Mouse (Mus musculus) lung, embryonic 16.5 days (tissue): Measurements from ENCODE around the gene Ints3. TPM values are rescaled to one million over a fixed set of nuclear protein-coding genes. Genes with fewer than 3 reads are reported as not detected.

Source experiments
- ATAC-seq: fragments of 200-750 bp; cut with Nextera tagmentation; 2 replicates; pipeline ENCODE4 v1.8.0; 2017; ENCODE audit warnings: low read depth, mild to moderate bottlenecking, moderate library complexity
- H3K27ac ChIP-seq: fragments of 300-500 bp; sonication (generic); 2 replicates; pipeline ENCODE4 v1.5.1; 2014; ENCODE audit warnings: mild to moderate bottlenecking, control low read depth, low read length
- H3K27me3 ChIP-seq: fragments of 300-500 bp; sonication (generic); 2 replicates; pipeline ENCODE4 v1.6.1; 2014; ENCODE audit warnings: low read depth, low read length, mixed read lengths; ENCODE audit not compliant: control insufficient read depth, insufficient read depth
- H3K36me3 ChIP-seq: fragments of 300-500 bp; sonication (generic); 2 replicates; pipeline ENCODE4 v1.6.1; 2014; ENCODE audit warnings: low read length; ENCODE audit not compliant: control insufficient read depth, insufficient read depth
- H3K4me1 ChIP-seq: fragments of 300-500 bp; sonication (generic); replicated peaks from 2 replicates; pipeline ENCODE4 v1.6.1; 2014; ENCODE audit warnings: low read length, mixed read lengths; ENCODE audit not compliant: control insufficient read depth, insufficient read depth
- H3K4me2 ChIP-seq: fragments of 300-500 bp; sonication (generic); 2 replicates; pipeline ENCODE4 v1.6.1; 2014; ENCODE audit warnings: low read depth, low read length, control low read depth
- H3K4me3 ChIP-seq: fragments of 300-500 bp; sonication (generic); 2 replicates; pipeline ENCODE4 v1.5.1; 2014; ENCODE audit warnings: mild to moderate bottlenecking, low read length, control low read depth
- H3K9ac ChIP-seq: fragments of 300-500 bp; sonication (generic); 2 replicates; pipeline ENCODE4 v1.6.1; 2014; ENCODE audit warnings: low read length, control low read depth
- H3K9me3 ChIP-seq: fragments of 300-500 bp; sonication (generic); 2 replicates; pipeline ENCODE4 v1.6.1; 2016; ENCODE audit warnings: low read length; ENCODE audit not compliant: control insufficient read depth
- WGBS: fragments of 180-500 bp; shearing (Covaris S2); extraction: QIAGEN DNeasy Blood & Tissue Kit; methylation state at CpG from one replicate; pipeline ENCODE4 v1.1.7; 2014; 5-methylcytosine and 5-hydroxymethylcytosine counted together
- polyA plus RNA-seq: library from polyadenylated mRNA; unstranded; fragments of >200 nt; fragmentation: Nextera tagmentation; extraction: Ambion mirVana; gene quantifications from 2 replicates; pipeline ENCODE4 v1.2.1, GENCODE M21; 2015

Gene Ints3
- polyA plus RNA-seq, 1 experiment from 2014 or later = 28.7 TPM

DNA sequence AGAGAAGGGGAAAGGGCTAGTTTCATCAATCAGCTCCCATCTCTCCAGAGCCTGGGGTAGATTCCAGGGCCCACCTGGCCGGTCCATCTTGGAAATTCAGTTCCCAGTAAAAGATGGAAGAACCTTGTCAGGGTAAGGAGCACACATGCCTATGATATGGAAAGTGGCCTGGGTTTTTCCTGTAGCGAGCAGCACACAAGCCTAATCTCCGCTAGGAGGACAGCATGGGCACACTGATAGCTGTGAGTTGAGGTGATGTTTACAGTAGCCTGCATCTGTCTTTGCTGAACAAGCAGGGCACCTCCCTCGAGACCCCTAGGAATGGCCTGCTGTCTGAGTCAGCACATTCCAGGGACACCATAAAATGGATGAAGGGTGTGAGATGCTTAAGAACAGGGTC is 28.8 kb downstream of the Ints3 start:
- H3K4me1 ChIP-seq = no peaks in the 10 kb centered on the region
- WGBS = 71% methylated on average over 4 of the region's 4 CpGs
- no peak for ATAC-seq

DNA sequence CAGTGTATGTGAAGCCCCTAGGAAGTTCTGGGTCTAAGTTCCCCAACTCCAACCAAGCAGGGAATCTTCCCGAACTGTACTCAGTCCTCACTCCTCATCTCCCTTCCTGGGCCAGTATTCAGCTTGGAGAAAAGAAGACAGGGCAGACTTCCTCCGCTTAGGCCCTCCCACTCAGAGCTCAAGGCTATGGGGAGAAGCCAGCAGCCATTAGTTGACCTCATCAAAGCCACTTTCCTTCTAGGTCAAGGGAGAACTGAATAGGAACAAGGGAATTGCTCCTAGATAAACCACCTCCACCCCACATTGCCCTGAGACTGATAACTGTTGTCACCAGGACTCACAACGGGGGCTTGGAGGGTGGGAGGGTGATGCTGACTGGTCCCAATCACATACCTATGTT is 29.3 kb downstream of the Ints3 start:
- H3K9me3 ChIP-seq = no peaks in the 10 kb centered on the region
- 90% methylated on average over 3 of the region's 3 CpGs for WGBS
- ATAC-seq = no peak

More for the DNA sequence above, 28.8 kb downstream of the Ints3 start:
- Histone ChIP-seq H3K36me3 (peaks cover 76% of the 10 kb centered on the region), H3K4me3 (no peak overlapping the region), H3K9ac (no peak overlapping the region), H3K4me2 (no peak overlapping the region), H3K27ac (no peak overlapping the region), H3K27me3 (no peaks in the 10 kb centered on the region), H3K9me3 (no peaks in the 10 kb centered on the region)

DNA sequence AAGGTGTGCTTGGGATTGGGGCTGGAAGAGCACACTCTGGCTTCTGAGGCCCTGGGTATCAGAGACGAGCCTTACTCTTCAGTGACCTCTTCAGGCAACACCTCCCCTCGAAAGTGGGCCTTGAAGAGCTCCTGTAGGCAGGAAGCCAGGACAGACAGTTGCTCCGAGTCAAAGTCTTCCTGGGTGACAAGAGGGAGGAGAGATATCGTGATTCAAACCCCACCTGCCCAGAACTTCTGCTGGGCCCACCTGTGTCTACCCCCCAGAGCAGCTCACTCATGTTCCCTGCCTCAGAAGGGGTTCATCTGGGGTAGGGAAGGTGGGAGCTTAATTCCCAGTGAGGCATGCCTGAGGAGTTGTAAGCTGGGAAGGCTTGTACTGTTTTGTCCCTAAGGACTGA is 32.4 kb downstream of the Ints3 start:
- H3K4me2 ChIP-seq = no peak overlapping the region
- H3K36me3 ChIP-seq = peaks cover 62% of the 10 kb centered on the region
- no peaks in the 10 kb centered on the region for H3K4me1 ChIP-seq
- H3K4me3 ChIP-seq = no peak overlapping the region
- no peaks in the 10 kb centered on the region for H3K27me3 ChIP-seq
- H3K9ac ChIP-seq = no peak overlapping the region
- no peaks in the 10 kb centered on the region for H3K9me3 ChIP-seq
- ATAC-seq = no peak
- 59% methylated on average over 4 of the region's 4 CpGs for WGBS
- H3K27ac ChIP-seq = no peak overlapping the region

More for the DNA sequence above, 29.3 kb downstream of the Ints3 start:
- H3K4me3 ChIP-seq = no peak overlapping the region
- no peaks in the 10 kb centered on the region for H3K27me3 ChIP-seq
- H3K4me1 ChIP-seq = no peaks in the 10 kb centered on the region
- H3K36me3 ChIP-seq = peaks cover 76% of the 10 kb centered on the region
- H3K4me2 ChIP-seq = no peak overlapping the region
- H3K9ac ChIP-seq = no peak overlapping the region
- H3K27ac ChIP-seq = no peak overlapping the region

DNA sequence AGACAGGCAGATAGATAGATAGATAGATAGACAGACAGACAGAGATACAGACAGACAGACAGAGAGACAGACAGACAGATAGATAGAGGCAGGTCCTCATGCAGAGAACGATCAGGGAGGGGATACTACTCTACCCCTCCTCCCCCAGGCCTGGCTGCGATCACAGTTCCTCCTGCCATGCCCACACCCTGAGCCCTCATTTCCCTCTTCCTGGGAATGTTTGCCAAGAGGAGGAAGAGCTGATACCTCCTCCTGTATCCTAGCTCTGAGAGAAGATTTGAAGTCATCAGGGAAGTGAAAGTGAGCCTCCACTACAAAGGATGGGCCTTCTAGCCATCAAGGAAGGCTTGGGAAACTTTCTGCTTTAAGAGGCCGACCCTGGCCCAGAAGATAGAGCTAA is 37.8 kb downstream of the Ints3 start:
- no peak for ATAC-seq
- no peak overlapping the region for H3K27ac ChIP-seq
- H3K9me3 ChIP-seq = no peaks in the 10 kb centered on the region
- H3K27me3 ChIP-seq = no peaks in the 10 kb centered on the region
- no peak overlapping the region for H3K4me3 ChIP-seq
- H3K4me2 ChIP-seq = no peak overlapping the region
- H3K36me3 ChIP-seq = peaks cover 52% of the 10 kb centered on the region
- H3K4me1 ChIP-seq = peaks cover 4% of the 10 kb centered on the region
- no peak overlapping the region for H3K9ac ChIP-seq
- 66% methylated on average over 3 of the region's 3 CpGs for WGBS

DNA sequence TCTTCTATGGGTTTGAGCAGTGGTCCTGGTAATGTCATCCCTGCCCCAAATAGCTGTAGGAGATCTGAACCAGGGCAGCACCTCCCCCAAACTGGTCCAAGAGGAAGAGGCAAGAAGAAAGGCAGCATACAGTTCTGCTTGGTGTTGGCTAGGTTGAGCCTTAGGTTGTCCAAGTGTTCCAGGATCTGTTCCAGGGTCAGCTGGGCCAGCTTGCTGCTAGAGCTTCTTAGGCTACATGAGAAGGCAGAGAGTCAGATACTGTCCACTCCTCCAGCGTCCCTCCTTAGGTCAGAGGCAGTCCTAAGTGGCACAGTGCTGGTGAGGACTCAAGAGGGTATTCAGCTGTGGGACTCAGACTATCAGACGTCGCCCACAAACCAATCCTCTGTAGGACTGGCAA is 40.8 kb downstream of the Ints3 start:
- WGBS = 89% methylated on average over 3 of the region's 3 CpGs
- ATAC-seq = no peak
- Histone ChIP-seq H3K4me1 (peaks cover 24% of the 10 kb centered on the region), H3K27ac (no peak overlapping the region), H3K36me3 (peaks cover 40% of the 10 kb centered on the region), H3K4me2 (no peak overlapping the region), H3K27me3 (no peaks in the 10 kb centered on the region), H3K9me3 (no peaks in the 10 kb centered on the region), H3K4me3 (no peak overlapping the region), H3K9ac (no peak overlapping the region)

DNA sequence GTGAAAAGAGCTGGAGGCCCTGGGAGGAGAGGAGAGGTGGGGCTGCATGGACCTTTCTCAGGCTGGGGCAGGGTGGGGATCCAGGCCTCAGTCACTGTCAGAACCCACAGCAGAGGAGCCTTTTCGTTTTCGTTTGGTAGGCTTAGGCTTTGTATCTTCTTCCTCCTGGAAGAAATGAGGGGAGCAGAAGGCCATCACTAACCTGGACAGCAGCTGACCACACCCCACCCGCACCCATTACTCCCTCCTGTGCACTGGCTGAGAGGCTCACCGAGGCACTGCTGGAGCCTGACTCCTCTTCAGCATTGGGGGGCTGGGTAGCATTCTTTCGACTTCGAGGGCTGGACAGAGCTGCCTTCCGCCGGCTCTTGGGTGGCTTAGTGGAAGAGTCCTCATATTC is 41.5 kb downstream of the Ints3 start:
- WGBS = 82% methylated on average over 8 of the region's 8 CpGs
- no peak overlapping the region for H3K4me3 ChIP-seq
- H3K4me2 ChIP-seq = no peak overlapping the region
- ATAC-seq = no peak
- H3K9me3 ChIP-seq = no peaks in the 10 kb centered on the region
- H3K36me3 ChIP-seq = peaks cover 40% of the 10 kb centered on the region
- no peak overlapping the region for H3K27ac ChIP-seq
- H3K27me3 ChIP-seq = no peaks in the 10 kb centered on the region
- no peak overlapping the region for H3K9ac ChIP-seq
- peaks cover 30% of the 10 kb centered on the region for H3K4me1 ChIP-seq

DNA sequence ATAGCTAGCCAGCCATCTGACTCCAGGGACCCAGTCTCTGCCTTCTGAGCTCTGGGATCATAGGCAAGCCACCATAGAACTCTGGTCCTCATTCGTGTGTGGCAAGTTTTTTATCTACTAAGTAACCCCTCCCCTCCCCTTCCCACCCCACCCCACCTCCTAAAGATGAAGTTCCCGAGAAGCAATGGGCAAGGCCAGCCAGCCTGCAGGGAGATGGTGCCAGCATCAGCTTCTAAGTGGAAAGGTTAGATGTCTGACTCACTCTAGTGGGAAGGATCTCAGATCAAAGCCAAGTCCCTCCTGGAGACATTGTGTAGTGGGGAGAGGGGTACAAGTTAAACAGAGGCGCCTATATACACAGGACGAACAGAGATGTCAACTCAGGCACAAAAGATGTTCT is 42.4 kb downstream of the Ints3 start:
- WGBS = 43% methylated on average over 4 of the region's 4 CpGs
- no peaks in the 10 kb centered on the region for H3K9me3 ChIP-seq
- no peak overlapping the region for H3K4me3 ChIP-seq
- ATAC-seq = no peak
- H3K27me3 ChIP-seq = no peaks in the 10 kb centered on the region
- no peak overlapping the region for H3K27ac ChIP-seq
- H3K4me1 ChIP-seq = peaks cover 30% of the 10 kb centered on the region
- no peak overlapping the region for H3K4me2 ChIP-seq
- H3K36me3 ChIP-seq = peaks cover 33% of the 10 kb centered on the region
- no peak overlapping the region for H3K9ac ChIP-seq

DNA sequence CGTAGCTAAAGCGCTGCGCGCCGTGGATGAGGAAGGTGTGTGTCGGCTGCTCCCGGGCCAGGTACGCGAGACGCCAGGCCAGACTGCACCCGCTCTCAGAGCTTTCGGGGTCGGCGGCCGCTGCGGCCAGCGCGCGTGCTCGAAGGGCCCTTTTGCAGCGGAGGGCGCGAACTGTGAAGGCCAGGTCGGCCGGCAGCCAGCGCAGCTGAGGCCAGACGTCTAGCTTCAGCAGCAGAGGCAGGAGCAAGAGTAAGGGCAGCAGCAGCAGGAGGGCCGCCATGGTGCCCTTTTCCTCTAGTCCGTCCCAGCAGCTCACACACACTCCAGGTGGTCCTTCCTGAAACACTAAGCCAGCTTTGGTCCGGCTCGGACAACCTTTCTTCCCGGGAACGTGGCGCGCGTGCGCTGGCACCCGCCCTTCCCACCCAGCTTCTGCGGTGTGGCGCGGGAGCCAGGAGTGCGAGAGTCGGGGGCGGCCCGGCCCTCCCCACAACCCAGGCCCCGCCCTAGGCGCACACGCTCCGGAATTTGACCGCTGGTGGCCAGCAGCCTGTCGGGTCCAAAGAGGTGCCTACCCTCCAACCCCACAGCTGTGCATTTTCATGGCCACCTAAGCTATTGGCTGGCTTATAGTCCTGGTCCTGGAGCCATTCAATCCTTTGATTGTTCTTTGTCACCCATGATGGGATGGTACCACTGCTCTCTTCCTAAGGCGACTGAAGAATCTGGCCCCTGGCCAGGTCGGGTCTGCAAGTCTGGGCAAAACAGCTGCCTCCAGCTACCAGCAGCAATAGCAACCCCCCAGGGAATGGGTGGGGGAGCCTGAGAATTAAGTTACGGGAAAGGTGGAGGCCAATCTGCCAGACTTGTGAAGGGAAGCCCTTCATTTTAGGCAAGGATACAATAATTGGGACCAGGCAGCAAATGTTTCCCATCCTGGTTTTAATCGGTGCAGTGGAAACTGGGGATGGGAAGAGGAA is 43.6 kb downstream of the Ints3 start, which contains the start of gene Slc27a3:
Gene Slc27a3 (minus strand): TSS at position 428 of the 980 bp plus-strand sequence.
- no peaks in the 10 kb centered on the region for H3K9me3 ChIP-seq
- peaks cover 33% of the 10 kb centered on the region for H3K4me1 ChIP-seq
- under 1% methylated on average over 51 of the region's 55 CpGs for WGBS
- peak within 1 kb of the TSS; percentile 88 for H3K4me2 ChIP-seq
- H3K36me3 ChIP-seq = peaks cover 31% of the 10 kb centered on the region
- no peaks in the 10 kb centered on the region for H3K27me3 ChIP-seq
- peak; percentile 84 for ATAC-seq
- H3K27ac ChIP-seq = peak within 1 kb of the TSS; percentile 84
- H3K9ac ChIP-seq = peak within 1 kb of the TSS; percentile 70
- peak within 1 kb of the TSS; percentile 59 for H3K4me3 ChIP-seq

DNA sequence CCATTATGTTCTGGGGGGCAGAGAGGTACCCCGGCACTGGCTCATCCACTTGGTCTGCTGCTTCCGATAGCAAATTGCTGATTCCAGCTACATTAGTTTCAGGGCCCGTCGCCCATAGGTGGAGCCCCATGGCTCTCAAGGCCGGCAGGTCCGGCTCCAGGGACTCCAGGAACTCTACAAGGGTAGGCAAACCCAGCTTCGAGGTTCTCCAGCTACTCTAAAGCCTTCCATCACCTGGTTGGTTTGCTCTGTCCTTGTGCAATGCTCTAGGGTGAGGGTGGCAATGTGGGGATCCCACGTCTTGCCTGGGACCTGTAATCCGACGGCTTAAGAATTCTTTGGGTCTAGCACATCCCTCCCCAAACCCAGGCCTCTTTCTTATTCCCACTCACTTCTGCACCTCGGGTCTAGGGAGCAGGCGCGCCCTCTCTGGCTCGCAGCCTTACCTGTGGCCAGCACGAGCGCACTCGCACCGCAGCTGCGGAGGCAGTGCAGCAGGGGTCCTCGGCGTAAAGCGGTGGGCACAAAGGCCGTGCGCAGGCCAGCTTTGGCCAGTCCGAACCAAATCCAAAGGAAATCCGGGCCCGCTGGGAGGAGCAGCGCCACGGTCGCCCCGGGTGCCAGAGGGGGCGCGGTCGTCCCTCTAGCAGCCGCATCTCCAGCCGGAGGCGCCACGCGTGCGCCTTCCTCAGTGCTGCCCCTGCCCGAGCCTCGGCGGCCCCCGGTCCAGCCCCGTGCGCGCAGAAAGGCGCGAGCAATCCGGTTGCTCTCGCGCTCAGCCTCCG is 44.5 kb downstream of the Ints3 start:
- Histone ChIP-seq H3K36me3 (peaks cover 25% of the 10 kb centered on the region), H3K4me1 (peaks cover 34% of the 10 kb centered on the region)
- 3% methylated on average over 52 of the region's 53 CpGs for WGBS

More for the DNA sequence above, 44.5 kb downstream of the Ints3 start:
- peak; percentile 64 for ATAC-seq
- peak overlapping the region; percentile 88 for H3K4me2 ChIP-seq
- no peaks in the 10 kb centered on the region for H3K27me3 ChIP-seq
- peak overlapping the region; percentile 70 for H3K9ac ChIP-seq
- peak overlapping the region; percentile 84 for H3K27ac ChIP-seq
- peak overlapping the region; percentile 59 for H3K4me3 ChIP-seq
- no peaks in the 10 kb centered on the region for H3K9me3 ChIP-seq
